Mouse (Mus musculus): ENCODE data around the gene Slc27a3. TPM values are rescaled to one million over a fixed set of nuclear protein-coding genes. Genes with fewer than 3 reads are reported as not detected.

Gene Slc27a3
- 3.5 TPM in 2 replicates for polyA plus RNA-seq (2012)

GRCm38 (mm10) chr3:90389511-90390490, at the start of gene Slc27a3:
Slc27a3 (minus strand) TSS chr3:90389938.

DNA sequence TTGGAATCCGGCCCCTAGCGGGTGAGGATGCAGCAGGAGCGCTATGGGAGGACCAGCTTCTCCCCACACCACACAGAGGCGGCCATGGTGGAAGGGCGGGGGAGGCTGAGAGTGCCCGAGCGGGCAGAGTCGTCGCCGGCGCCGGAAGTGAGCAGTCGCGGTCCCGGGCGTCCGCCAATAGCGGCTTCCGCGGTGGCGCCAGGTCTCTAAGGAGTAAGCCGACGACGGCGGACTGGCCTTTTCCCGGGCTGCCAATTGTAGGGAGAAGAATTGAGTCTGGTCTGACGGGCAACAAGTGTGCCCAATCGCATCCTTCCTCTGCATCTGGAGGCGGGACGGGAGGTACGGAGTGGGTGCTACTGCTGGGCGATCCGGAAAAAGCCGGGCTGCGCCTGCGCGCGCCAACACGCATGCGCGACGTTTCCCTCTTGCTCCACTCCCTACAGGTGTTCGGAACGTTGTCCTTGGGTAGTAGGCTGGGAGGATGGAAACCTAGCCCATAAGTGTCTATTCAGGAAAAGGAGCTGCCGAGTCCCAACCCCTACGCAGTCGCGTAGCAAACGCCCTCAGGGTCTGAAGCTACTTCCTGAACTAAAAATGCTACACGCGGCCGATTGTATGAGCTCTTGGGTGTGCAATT, 43.8 kb upstream of the Slc27a3 start, which contains the start of gene Ints3:
TSS of gene Ints3 (minus strand) at position 242 of the 640 bp plus-strand sequence.

Other genes with a start within 250 kb of the Slc27a3 start
- gene Rps27, start 176.3 kb downstream of the Slc27a3 start, polyA plus RNA-seq (2012): 220 and 293 TPM in 2 replicates
- gene Rab13, start 176.2 kb downstream of the Slc27a3 start, polyA plus RNA-seq (2012): 3.8 and 4.4 TPM in 2 replicates
- gene Jtb, start 158.3 kb downstream of the Slc27a3 start, polyA plus RNA-seq (2012): 116 and 122 TPM in 2 replicates
- not detected in 2 replicates for gene Creb3l4, start 146.4 kb downstream of the Slc27a3 start, polyA plus RNA-seq (2012)
- gene Slc39a1, start 141.8 kb downstream of the Slc27a3 start, polyA plus RNA-seq (2012): 12.1 and 13.0 TPM in 2 replicates
- 123 and 136 TPM in 2 replicates for gene Crtc2, start 135.8 kb downstream of the Slc27a3 start, polyA plus RNA-seq (2012)
- 90.1 and 99.5 TPM in 2 replicates for gene Dennd4b, start 124.8 kb downstream of the Slc27a3 start, polyA plus RNA-seq (2012)
- gene Gatad2b, start 96.8 kb downstream of the Slc27a3 start, polyA plus RNA-seq (2012): 6.1 and 6.7 TPM in 2 replicates
- 24.4 and 25.8 TPM in 2 replicates for gene Ints3, start 43.7 kb upstream of the Slc27a3 start, polyA plus RNA-seq (2012)
- gene Npr1, start 75.9 kb upstream of the Slc27a3 start, polyA plus RNA-seq (2012): 0.57 and 1.1 TPM in 2 replicates
- 17.1 and 20.8 TPM in 2 replicates for gene Ilf2, start 86.2 kb upstream of the Slc27a3 start, polyA plus RNA-seq (2012)
- gene Snapin, start 101.1 kb upstream of the Slc27a3 start, polyA plus RNA-seq (2012): 4.0 and 5.0 TPM in 2 replicates
- gene Chtop, start 119.6 kb upstream of the Slc27a3 start, polyA plus RNA-seq (2012): 90.2 and 101 TPM in 2 replicates
- 13.4 and 15.3 TPM in 2 replicates for gene S100a1, start 124.5 kb upstream of the Slc27a3 start, polyA plus RNA-seq (2012)
- gene S100a13, start 124.5 kb upstream of the Slc27a3 start, polyA plus RNA-seq (2012): 13.6 and 14.3 TPM in 2 replicates
- gene S100a14, start 136.9 kb upstream of the Slc27a3 start, polyA plus RNA-seq (2012): 0.27 and 0.37 TPM in 2 replicates
- not detected in 2 replicates for gene S100a16, start 147.3 kb upstream of the Slc27a3 start, polyA plus RNA-seq (2012)
- not detected in 2 replicates for gene S100a3, start 170.6 kb upstream of the Slc27a3 start, polyA plus RNA-seq (2012)
- not detected in 2 replicates for gene S100a2, start 200.3 kb upstream of the Slc27a3 start, polyA plus RNA-seq (2012)
- not detected in 2 replicates for gene Gm42674, start 212.0 kb upstream of the Slc27a3 start, polyA plus RNA-seq (2012)
- gene S100a4, start 213.8 kb upstream of the Slc27a3 start, polyA plus RNA-seq (2012): 2.6 and 3.5 TPM in 2 replicates
- not detected in 2 replicates for gene S100a5, start 218.6 kb upstream of the Slc27a3 start, polyA plus RNA-seq (2012)
- 3.3 and 8.6 TPM in 2 replicates for gene S100a6, start 222.9 kb upstream of the Slc27a3 start, polyA plus RNA-seq (2012)

All from megakaryocyte-erythroid progenitor cell, adult 5 weeks (primary cell).